Mouse (Mus musculus): ENCODE measurements at regions not wholly inside any gene's neighbourhood (a gene's known extent, or its start where the extent isn't known, plus 50 kb on each side); places are given as distances from the start of the nearest gene placed in this dataset.

DNA sequence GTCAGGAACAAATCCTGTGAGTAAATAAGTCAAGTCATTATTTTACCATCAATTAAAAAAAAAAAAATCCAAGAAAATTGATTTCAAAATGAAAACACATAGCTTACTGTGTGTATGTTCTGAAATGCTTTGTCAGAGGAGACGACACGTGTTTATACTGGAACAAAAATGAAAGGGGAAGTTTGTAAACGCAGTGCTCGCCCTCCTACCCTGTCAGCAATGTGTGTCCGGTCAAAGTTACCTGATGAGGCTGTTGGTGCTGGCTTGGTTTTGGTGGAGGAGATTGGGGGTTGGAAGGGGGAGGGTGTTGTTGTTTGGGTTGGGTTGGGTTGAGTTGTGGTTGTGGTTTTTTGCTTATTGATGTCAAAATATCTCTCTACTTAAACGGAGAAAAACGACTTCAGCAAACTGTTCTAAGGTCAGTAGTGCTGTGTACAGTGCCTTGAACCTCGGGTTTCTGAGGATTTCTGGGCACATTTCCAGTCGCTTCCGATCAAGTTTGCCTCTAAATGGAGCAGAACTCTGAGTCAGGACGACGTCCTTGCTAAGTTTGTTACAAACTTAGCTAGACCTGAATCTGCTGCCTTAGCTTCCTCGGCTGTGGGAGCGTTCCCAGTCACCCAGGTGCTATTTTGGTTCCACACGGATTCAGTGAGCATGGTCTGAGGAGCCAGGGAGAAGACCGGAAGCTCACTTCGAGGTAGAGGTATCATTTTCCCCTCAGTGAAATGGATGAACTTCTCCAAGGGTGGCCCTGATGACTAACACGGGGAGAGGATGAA, 111.6 kb upstream of the Frmd6 start:
- no peak for DNase-seq (ENCODE audit: low spot score in 2 of 2)

GRCm38 (mm10) chr12:70714281-70714679, 111.0 kb upstream of the Frmd6 start:
- no peak for DNase-seq (ENCODE audit: low spot score in 2 of 2)

- no peak for DNase-seq (ENCODE audit: low spot score in 2 of 2)
These were observed 109.5 kb upstream of the Frmd6 start for GRCm38 (mm10) chr12:70715836-70716235.

DNA sequence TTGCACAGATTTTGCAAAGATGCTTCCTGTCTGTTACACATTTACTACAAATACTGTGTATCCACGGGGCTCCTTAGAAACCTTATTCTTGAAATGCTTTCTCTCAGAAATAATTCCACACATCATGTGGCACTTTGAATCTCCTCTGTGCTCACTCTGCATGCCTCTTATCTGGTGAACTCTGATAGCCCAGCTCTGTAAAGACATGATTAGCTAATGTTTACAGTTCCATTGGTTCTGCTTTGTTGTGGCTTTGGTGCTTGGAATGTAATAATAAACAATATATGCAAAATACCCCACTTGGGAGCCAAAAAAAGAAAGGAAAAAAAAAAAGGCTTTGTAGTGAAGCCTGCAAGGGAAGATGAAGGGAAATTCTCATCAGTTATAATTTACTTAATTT, 106.7 kb upstream of the Frmd6 start:
- no peak for DNase-seq (ENCODE audit: low spot score in 2 of 2)

DNA sequence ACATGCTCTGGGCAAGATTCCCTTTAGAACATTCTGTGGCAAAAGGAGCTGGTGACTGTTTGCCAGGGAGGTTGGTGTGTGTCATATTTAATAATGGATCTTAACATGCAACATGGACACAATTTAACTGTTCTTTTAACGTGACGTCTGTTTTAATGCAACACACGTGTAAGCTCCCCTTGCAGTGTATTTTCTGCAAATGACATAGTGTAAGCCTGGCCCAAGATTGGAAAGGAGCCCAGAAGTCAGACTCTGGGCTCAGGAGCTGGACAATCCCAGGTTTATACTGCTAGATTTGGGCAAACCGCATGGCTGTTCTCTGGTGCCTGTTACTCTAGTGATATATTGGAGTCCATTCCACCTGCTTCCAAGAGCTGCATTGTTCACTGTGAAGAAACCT, 106.1 kb upstream of the Frmd6 start:
- DNase-seq (ENCODE audit: low spot score in 2 of 2): no peak

DNA sequence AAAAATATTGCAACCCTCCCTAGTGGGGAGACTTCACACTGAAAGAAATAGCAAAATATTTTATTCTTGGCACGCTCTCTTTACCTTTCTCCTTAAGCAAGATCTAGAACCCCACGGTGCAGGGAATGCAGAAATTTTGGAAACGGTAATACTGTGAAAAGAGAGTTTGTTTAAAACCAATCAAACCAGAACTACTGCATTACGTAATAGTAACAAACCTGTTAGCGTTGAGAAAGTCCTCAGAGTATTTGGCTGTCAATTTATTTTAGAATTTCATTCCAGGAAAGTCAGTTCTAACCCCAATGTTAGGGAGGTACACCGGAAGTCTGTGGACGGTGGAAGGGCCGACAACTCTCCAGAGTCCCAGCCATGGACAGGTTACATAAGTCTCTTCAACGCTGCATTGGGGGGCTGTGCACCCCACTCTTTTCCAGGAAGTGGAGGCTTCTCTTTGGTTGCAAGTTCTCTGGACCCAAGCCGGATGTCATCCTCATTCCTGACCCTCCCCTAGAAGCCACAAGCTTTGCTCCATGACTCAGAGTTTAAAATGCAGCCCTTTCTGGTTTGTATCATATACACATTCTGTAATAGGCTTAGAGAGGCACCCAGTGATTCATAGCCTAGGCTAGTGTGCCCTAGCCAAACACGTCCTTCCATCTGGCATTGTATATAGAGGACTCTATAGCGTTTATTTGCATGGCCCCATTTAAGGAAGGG, 105.0 kb upstream of the Frmd6 start:
- no peak for DNase-seq (ENCODE audit: low spot score in 2 of 2)

DNA sequence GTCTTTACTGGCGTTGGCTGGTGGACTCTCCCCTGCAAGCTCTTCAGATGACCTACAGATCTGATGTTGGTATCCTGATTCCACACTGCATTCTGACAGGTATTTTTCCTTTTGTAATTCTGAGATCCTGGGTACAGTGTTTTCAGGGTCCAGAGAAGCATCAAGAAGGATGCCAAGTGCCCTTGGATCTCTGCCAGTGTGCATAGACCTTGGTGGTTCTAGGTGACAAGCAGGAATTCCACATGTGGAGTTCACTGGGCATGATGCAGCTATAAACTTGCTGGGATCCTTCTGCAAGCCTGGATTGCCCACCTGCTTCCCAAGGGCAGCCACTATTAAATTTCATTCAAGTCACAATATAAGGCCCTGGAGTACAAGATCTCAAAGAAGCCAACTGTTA, 100.0 kb upstream of the Frmd6 start:
- no peak for DNase-seq (ENCODE audit: low spot score in 2 of 2)

DNA sequence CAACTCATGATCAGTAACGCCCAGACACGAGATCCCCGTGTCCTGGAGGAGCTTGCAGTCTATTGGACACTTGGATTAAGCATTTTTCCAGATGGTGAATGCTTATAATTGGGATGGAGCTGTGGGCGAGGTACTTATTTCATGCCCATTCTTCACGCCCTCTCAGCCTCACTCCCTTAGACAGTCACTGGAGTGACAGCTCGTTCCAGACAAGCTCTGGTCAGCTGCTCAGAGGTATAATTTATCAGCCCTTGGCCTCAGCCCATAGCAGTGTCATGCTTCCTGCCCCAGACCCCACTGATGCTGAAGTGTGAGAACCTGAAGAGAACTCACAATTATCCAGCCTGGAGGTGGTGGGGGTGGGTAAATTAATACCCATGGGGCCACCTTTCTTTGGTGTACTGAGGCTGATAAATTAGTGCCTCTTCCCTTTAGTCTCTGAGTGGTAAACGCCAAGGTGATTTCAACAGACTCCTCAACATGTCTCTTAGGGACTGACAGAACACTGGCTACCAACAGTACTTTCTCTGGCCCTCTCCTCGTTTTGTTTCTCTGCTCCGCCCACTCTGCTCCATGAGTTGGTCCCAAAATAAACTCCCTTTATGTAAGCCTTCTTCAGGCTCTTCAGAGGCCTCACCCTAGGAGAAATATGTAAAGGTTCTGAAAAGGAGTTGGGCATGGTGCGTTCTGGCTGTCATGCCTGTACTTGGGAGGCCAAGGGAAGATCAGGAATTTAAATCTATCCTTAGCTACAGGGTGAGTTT, 97.6 kb upstream of the Frmd6 start:
- no peak for DNase-seq (ENCODE audit: low spot score in 2 of 2)

GRCm38 (mm10) chr12:70728407-70728806, 96.9 kb upstream of the Frmd6 start:
- no peak for DNase-seq (ENCODE audit: low spot score in 2 of 2)

GRCm38 (mm10) chr12:70729961-70730360, 95.4 kb upstream of the Frmd6 start:
- DNase-seq (ENCODE audit: low spot score in 2 of 2): no peak

GRCm38 (mm10) chr12:70731498-70731897, 93.8 kb upstream of the Frmd6 start:
- no peak for DNase-seq (ENCODE audit: low spot score in 2 of 2)

DNA sequence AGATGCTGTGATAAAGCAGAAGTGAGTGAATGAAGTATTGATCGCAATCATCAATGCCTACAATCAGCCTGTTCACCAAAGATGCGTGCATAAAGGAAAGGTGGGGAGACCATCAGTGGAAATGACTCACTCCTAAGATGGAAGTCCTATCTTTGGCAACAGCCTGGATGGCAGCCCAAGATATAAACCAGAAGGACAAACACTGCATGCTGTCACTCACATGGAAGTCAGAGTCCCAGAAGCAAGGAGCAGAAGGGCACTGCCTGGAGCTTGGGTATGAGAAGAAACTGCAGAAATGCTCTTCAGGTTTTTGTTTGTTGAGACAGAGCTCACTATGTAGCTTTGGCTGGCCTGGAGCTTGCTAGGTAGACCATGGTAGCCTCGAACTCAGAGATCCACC, 92.7 kb upstream of the Frmd6 start:
- no peak for DNase-seq (ENCODE audit: low spot score in 2 of 2)

DNA sequence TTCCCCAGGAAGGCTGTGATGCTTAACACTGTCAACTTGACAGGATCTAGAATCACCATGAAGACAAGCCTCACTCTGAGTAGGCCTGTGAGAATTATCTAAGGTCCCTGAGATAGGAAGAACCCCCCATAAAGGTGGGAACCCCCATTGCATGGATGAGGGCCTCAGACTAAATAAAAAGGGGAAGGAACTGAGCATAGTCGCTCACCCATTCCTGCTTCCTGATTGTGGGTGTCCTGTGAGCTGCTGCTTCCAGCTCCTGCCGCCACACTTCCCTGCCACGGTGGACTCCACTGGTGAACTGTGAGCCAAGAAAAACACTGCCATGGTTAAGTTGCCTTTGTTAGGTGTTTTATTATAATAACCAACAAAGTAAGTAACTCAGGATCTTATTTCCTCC, 86.8 kb upstream of the Frmd6 start:
- no peak for DNase-seq (ENCODE audit: low spot score in 2 of 2)

DNA sequence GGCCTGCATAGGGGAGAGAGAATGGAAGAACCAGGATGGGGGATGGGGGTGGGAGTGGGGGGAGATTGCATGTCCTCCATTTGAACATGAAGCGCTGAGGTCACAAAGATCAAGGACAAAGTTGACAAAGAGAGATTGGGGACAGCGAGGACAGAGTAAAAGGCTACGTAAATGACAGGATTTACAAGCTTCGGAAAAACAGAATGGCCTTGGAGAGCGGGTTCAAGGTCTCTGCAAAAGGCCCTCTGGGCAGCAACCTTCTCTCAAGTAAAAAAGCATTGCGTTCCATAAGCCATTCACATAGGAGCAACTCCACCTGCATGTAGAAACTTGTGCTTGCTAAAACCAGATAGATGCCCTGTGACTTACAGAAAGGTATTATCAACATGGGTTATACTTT, 86.0 kb upstream of the Frmd6 start:
- no peak for DNase-seq (ENCODE audit: low spot score in 2 of 2)

- DNase-seq (ENCODE audit: low spot score in 2 of 2): no peak
These were observed 85.5 kb upstream of the Frmd6 start for GRCm38 (mm10) chr12:70739766-70740165.

DNA sequence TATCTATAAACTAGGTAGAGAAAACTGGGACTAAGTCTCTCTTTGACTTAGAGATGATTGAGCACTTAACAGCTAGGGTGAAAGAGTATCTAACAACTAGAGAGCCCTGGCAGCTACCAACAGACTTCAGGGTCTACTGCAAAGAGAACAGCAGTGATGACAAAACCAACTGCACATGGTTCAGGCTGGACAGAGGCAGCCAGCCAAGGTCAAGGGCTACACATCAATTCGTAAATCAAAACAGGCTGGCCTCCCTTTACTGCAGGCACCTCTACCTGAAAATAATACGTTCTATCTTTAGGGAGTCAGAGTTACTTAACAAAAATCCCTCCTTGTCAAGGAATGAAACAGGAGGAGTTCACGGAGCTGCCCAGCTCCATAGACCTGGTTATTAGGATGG, 82.5 kb upstream of the Frmd6 start:
- no peak for DNase-seq (ENCODE audit: low spot score in 2 of 2)

DNA sequence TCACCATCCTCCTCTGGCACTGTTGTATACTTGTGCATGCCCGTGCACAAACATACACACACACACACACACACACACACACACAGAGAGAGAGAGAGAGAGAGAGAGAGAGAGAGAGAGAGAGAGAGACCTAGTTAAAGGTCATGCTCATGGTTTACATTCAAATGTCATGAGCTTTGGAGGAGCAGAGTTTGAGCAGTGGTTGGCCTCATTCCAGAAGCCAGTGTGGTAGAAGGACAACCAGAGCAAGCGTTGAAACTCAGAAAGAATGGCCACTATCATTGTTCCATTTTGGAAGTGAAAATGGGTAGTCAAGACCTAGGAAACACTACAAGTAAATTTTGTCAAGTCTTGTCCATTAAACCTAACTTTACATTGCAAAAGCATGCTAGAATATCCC, 79.6 kb upstream of the Frmd6 start:
- DNase-seq (ENCODE audit: low spot score in 2 of 2): no peak

DNA sequence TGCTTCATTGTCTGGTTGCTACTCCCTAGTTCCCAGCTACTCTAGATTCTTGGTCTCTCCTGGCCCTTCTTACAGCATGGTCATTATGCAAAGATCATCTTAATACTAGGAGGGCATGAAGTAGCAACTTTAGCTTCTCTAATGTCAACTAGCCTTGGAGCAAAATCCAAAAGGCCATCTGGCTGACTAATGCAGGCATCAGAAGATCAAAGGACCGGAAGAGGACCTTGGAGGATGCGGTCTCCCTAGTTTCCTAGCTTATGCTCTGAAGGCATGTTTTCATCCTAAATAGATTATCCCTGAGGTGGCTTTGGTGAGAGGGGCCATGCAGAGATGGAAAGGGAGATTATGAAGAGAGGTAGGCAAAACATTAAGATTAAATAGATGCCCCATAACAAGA, 75.7 kb upstream of the Frmd6 start:
- DNase-seq (ENCODE audit: low spot score in 2 of 2): no peak

DNA sequence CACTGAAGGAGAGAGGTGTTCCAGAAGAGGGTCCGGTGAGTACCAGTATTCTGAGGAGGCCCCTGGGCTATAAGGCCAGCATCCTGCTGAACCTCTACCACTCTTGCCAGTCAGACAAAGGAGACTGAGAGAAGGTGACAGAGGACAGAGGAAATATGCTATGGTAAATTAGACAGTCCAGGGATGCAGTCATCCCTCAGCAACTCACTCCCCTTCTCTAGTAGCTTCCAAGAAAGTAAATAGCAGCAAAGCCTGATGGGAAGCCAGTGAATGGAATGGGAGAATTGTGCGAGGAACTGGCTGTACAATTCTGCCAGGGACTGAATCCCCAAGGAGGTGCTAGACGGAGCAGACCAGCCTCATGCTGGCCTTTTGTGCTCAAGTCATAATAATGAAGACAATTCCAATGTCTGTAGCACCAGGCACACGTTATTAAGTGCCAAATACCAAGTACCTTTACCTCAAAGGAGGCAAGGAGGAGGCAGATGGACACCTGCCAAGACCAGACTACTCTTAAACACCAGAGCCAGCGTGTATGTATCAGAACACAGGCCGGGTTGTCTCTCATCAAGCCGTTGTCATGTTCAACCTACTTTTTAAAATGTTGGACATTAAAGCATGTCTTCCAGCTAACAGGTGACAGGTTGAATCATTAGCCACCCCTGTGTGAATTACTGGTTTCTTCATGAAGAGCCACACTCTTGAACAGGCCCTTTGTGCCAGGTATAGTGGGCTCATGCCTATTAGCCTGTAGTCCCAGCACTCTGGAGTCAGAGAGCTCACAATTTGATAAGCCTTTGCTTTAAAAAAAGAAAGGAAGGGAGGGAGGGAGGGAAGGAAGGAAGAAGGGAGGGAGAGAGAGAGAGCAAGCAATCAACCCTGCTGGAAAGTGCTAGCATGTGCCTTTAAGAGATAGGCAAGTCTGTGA, 74.4 kb upstream of the Frmd6 start:
- no peak for DNase-seq (ENCODE audit: low spot score in 2 of 2)

GRCm38 (mm10) chr12:70752266-70752910, 72.9 kb upstream of the Frmd6 start:
- DNase-seq (ENCODE audit: low spot score in 2 of 2): no peak

DNA sequence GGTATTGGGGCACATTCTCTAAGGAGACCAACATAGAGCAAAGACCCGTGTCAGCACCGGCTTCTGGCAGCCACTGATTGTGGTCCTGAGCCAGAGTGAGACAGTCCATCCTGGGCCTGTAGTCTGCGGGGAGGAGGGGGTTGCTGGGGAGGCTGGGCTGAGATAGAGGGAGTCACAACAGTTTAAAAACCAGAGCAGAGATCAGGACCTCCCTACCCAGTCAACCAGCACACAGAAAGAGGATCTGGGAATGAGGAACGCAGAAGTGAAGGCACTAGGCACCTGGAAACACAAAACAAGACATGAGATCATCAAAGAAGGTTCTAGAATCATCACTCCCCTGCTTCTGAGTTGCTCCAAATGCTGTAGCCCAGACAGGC, 72.4 kb upstream of the Frmd6 start:
- DNase-seq (ENCODE audit: low spot score in 2 of 2): no peak

Data from urinary bladder, postnatal 36 days (tissue).